Mouse (Mus musculus): ENCODE measurements at regions not wholly inside any gene's neighbourhood (a gene's known extent, or its start where the extent isn't known, plus 50 kb on each side); places are given as distances from the start of the nearest gene placed in this dataset.

GRCm38 (mm10) chr9:115764136-115764535 is 145.1 kb upstream of the Gadl1 start:
- TF ChIP-seq CTCF (IDR thresholded peaks at IDR 0.05; ENCODE audit: low read depth, low read length) (no peak), POLR2A (IDR thresholded peaks at IDR 0.05; ENCODE audit: extremely low read depth, insufficient read depth, low read length) (no peak)
